Mouse (Mus musculus): Measurements from ENCODE around the gene Kif1a.

Gene Kif1a

GRCm38 (mm10) chr1:93098956-93099355, 2.8 kb downstream of the Kif1a start:
- in situ Hi-C loops (cut with MseI, MboI): no loop called here

GRCm38 (mm10) chr1:93092582-93092981, 9.2 kb downstream of the Kif1a start:
- in situ Hi-C loops (cut with MseI, MboI): no loop called here

GRCm38 (mm10) chr1:93085136-93085535, 16.6 kb downstream of the Kif1a start:
- in situ Hi-C loops (cut with MseI, MboI): no loop called here

- in situ Hi-C loops (cut with MseI, MboI): no loop called here
Measured at GRCm38 (mm10) chr1:93083420-93084285, 18.1 kb downstream of the Kif1a start.

- in situ Hi-C loops (cut with MseI, MboI): no loop called here
Measured at GRCm38 (mm10) chr1:93082121-93082520, 19.6 kb downstream of the Kif1a start.

- in situ Hi-C loops (cut with MseI, MboI): no loop called here
Measured at GRCm38 (mm10) chr1:93080930-93081589, 20.7 kb downstream of the Kif1a start.

GRCm38 (mm10) chr1:93079602-93080001, 22.1 kb downstream of the Kif1a start:
- in situ Hi-C loops (cut with MseI, MboI): no loop called here

- in situ Hi-C loops (cut with MseI, MboI): no loop called here
Measured at GRCm38 (mm10) chr1:93072279-93072865, 29.4 kb downstream of the Kif1a start.

GRCm38 (mm10) chr1:93071487-93071971, 30.2 kb downstream of the Kif1a start:
- in situ Hi-C loops (cut with MseI, MboI): no loop called here

- in situ Hi-C loops (cut with MseI, MboI): no loop called here
Measured at GRCm38 (mm10) chr1:93070881-93071280, 30.9 kb downstream of the Kif1a start.

- in situ Hi-C loops (cut with MseI, MboI): no loop called here
Measured at GRCm38 (mm10) chr1:93068553-93068952, 33.2 kb downstream of the Kif1a start.

- in situ Hi-C loops (cut with MseI, MboI): no loop called here
Measured at GRCm38 (mm10) chr1:93065654-93066053, 36.1 kb downstream of the Kif1a start.

- in situ Hi-C loops (cut with MseI, MboI): no loop called here
Measured at GRCm38 (mm10) chr1:93063694-93064093, 38.1 kb downstream of the Kif1a start.

- in situ Hi-C loops (cut with MseI, MboI): no loop called here
Measured at GRCm38 (mm10) chr1:93051124-93051833, 50.5 kb downstream of the Kif1a start.

- in situ Hi-C loops (cut with MseI, MboI): no loop called here
Measured at GRCm38 (mm10) chr1:93050071-93050470, 51.7 kb downstream of the Kif1a start.

- in situ Hi-C loops (cut with MseI, MboI): no loop called here
Measured at GRCm38 (mm10) chr1:93046153-93046789, 55.5 kb downstream of the Kif1a start.

GRCm38 (mm10) chr1:93035981-93036380, 65.8 kb downstream of the Kif1a start:
- in situ Hi-C loops (cut with MseI, MboI): no loop called here

GRCm38 (mm10) chr1:93033989-93034388, 67.8 kb downstream of the Kif1a start:
- in situ Hi-C loops (cut with MseI, MboI): no loop called here

GRCm38 (mm10) chr1:93031199-93031598, 70.6 kb downstream of the Kif1a start:
- in situ Hi-C loops (cut with MseI, MboI): no loop called here

- in situ Hi-C loops (cut with MseI, MboI): no loop called here
Measured at GRCm38 (mm10) chr1:93030060-93030459, 71.7 kb downstream of the Kif1a start.

- in situ Hi-C loops (cut with MseI, MboI): no loop called here
Measured at GRCm38 (mm10) chr1:93029387-93029786, 72.4 kb downstream of the Kif1a start.
